Mouse (Mus musculus): ENCODE measurements around the gene Cbwd1. TPM values are rescaled to one million over a fixed set of nuclear protein-coding genes. Genes with fewer than 3 reads are reported as not detected.

Gene Cbwd1
- total and polyA plus RNA-seq, 2 experiments from 2014 or later: 12.8 to 18.1 TPM

GRCm38 (mm10) chr19:24907655-24908054 is 53.8 kb downstream of the Cbwd1 start:
- H3K27me3 ChIP-seq (ENCODE audit: control insufficient read depth, insufficient read depth, low read length): peaks cover 23% of the 10 kb centered on the region
- WGBS: 80% methylated on average over 4 of the region's 6 CpGs
- H3K9ac ChIP-seq (replicated peaks; ENCODE audit: low read depth, low read length): no peak overlapping the region
- no peak for TF ChIP-seq EP300 (IDR thresholded peaks at IDR 0.05; ENCODE audit: low read depth)
- no peak for TF ChIP-seq CTCF (IDR thresholded peaks at IDR 0.05; ENCODE audit: low read depth)
- no peak for DNase-seq (ENCODE audit: low spot score)
- no peaks in the 10 kb centered on the region for H3K36me3 ChIP-seq (replicated peaks; ENCODE audit: control insufficient read depth, insufficient read depth, low read length)
- H3K27ac ChIP-seq (ENCODE audit: low read depth): no peak overlapping the region
- no peak overlapping the region for H3K4me2 ChIP-seq (ENCODE audit: low read depth, low read length)
- H3K9me3 ChIP-seq (replicated peaks; ENCODE audit: control insufficient read depth, low read length): no peaks in the 10 kb centered on the region
- H3K4me3 ChIP-seq (ENCODE audit: low read depth, low read length): no peak overlapping the region
- ATAC-seq (ENCODE audit: insufficient read depth, low read depth): no peak
- no peaks in the 10 kb centered on the region for H3K4me1 ChIP-seq (ENCODE audit: control insufficient read depth, insufficient read depth)

GRCm38 (mm10) chr19:24902821-24903220 is 58.6 kb downstream of the Cbwd1 start:
- no peak for DNase-seq (ENCODE audit: low spot score)
- H3K9me3 ChIP-seq (replicated peaks; ENCODE audit: control insufficient read depth, low read length): no peaks in the 10 kb centered on the region
- H3K36me3 ChIP-seq (replicated peaks; ENCODE audit: control insufficient read depth, insufficient read depth, low read length): no peaks in the 10 kb centered on the region
- no peaks in the 10 kb centered on the region for H3K4me1 ChIP-seq (ENCODE audit: control insufficient read depth, insufficient read depth)
- H3K27ac ChIP-seq (ENCODE audit: low read depth): no peak overlapping the region
- H3K4me2 ChIP-seq (ENCODE audit: low read depth, low read length): no peak overlapping the region
- no peak overlapping the region for H3K9ac ChIP-seq (replicated peaks; ENCODE audit: low read depth, low read length)
- 51% methylated on average over 2 of the region's 2 CpGs for WGBS
- TF ChIP-seq EP300 (IDR thresholded peaks at IDR 0.05; ENCODE audit: low read depth) (no peak), CTCF (IDR thresholded peaks at IDR 0.05; ENCODE audit: low read depth) (no peak)
- no peak for ATAC-seq (ENCODE audit: insufficient read depth, low read depth)
- H3K4me3 ChIP-seq (ENCODE audit: low read depth, low read length): no peak overlapping the region
- H3K27me3 ChIP-seq (ENCODE audit: control insufficient read depth, insufficient read depth, low read length): peaks cover 69% of the 10 kb centered on the region

GRCm38 (mm10) chr19:24902256-24902655 is 59.2 kb downstream of the Cbwd1 start:
- H3K27ac ChIP-seq (ENCODE audit: low read depth): no peak overlapping the region
- 8% methylated on average over 2 of the region's 2 CpGs for WGBS
- no peaks in the 10 kb centered on the region for H3K36me3 ChIP-seq (replicated peaks; ENCODE audit: control insufficient read depth, insufficient read depth, low read length)
- ATAC-seq (ENCODE audit: insufficient read depth, low read depth): no peak
- H3K4me3 ChIP-seq (ENCODE audit: low read depth, low read length): no peak overlapping the region
- no peaks in the 10 kb centered on the region for H3K4me1 ChIP-seq (ENCODE audit: control insufficient read depth, insufficient read depth)
- H3K4me2 ChIP-seq (ENCODE audit: low read depth, low read length): no peak overlapping the region
- H3K9ac ChIP-seq (replicated peaks; ENCODE audit: low read depth, low read length): no peak overlapping the region
- H3K9me3 ChIP-seq (replicated peaks; ENCODE audit: control insufficient read depth, low read length): no peaks in the 10 kb centered on the region
- peaks cover 75% of the 10 kb centered on the region for H3K27me3 ChIP-seq (ENCODE audit: control insufficient read depth, insufficient read depth, low read length)
- no peak for DNase-seq (ENCODE audit: low spot score)
- TF ChIP-seq EP300 (IDR thresholded peaks at IDR 0.05; ENCODE audit: low read depth) (no peak), CTCF (IDR thresholded peaks at IDR 0.05; ENCODE audit: low read depth) (no peak)

- no peak for DNase-seq (ENCODE audit: low spot score)
- H3K36me3 ChIP-seq (replicated peaks; ENCODE audit: control insufficient read depth, insufficient read depth, low read length): no peaks in the 10 kb centered on the region
- TF ChIP-seq CTCF (IDR thresholded peaks at IDR 0.05; ENCODE audit: low read depth): no peak
- TF ChIP-seq EP300 (IDR thresholded peaks at IDR 0.05; ENCODE audit: low read depth): no peak
- no peak for ATAC-seq (ENCODE audit: insufficient read depth, low read depth)
- H3K4me2 ChIP-seq (ENCODE audit: low read depth, low read length): no peak overlapping the region
- 19% methylated on average over 3 of the region's 3 CpGs for WGBS
- H3K27ac ChIP-seq (ENCODE audit: low read depth): no peak overlapping the region
- peaks cover 79% of the 10 kb centered on the region for H3K27me3 ChIP-seq (ENCODE audit: control insufficient read depth, insufficient read depth, low read length)
- no peaks in the 10 kb centered on the region for H3K9me3 ChIP-seq (replicated peaks; ENCODE audit: control insufficient read depth, low read length)
- H3K9ac ChIP-seq (replicated peaks; ENCODE audit: low read depth, low read length): no peak overlapping the region
- no peak overlapping the region for H3K4me3 ChIP-seq (ENCODE audit: low read depth, low read length)
- no peaks in the 10 kb centered on the region for H3K4me1 ChIP-seq (ENCODE audit: control insufficient read depth, insufficient read depth)
These were observed 59.7 kb downstream of the Cbwd1 start for GRCm38 (mm10) chr19:24901666-24902065.

DNA sequence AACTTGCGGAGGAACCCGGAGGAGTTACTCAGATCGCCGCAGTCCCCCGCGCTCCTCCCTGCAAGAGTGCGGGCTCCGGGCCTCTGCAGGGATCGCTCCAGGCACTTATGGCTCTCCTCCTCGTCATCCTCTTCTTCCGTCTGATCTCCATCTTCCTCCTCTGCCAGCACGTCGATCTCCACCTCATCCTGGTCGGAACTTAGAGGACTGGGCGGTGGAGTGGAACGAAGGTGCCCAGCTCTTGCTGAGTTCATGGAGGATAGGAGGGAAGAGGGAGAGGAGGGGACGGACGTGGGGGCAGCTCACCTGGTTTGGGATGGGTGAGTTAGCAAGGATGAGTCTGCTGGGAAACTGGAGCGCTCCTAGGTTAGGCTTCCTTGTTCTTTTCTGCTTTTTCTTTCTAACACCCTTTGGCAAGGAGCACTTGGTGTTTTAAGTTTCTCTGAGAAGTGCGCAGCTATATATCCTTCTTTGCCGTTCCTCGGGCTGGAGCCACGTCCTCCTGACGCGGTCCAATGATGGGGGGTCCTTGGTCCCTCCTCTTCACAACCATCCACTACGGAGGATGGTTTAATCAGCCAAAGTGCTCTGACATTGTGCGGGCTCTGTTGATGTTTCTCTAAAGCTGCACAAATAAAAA is 60.7 kb downstream of the Cbwd1 start, which contains the start of gene Foxd4:
Gene Foxd4 (minus strand): TSS at position 617 of the 640 bp plus-strand sequence.
- Histone ChIP-seq H3K9me3 (replicated peaks; ENCODE audit: control insufficient read depth, low read length) (no peaks in the 10 kb centered on the region), H3K36me3 (replicated peaks; ENCODE audit: control insufficient read depth, insufficient read depth, low read length) (no peaks in the 10 kb centered on the region), H3K9ac (replicated peaks; ENCODE audit: low read depth, low read length) (no peak within 1 kb of the TSS), H3K4me3 (ENCODE audit: low read depth, low read length) (peak within 1 kb of the TSS; percentile 39), H3K27ac (ENCODE audit: low read depth) (no peak within 1 kb of the TSS), H3K4me2 (ENCODE audit: low read depth, low read length) (peak within 1 kb of the TSS; percentile 52), H3K4me1 (ENCODE audit: control insufficient read depth, insufficient read depth) (no peaks in the 10 kb centered on the region), H3K27me3 (ENCODE audit: control insufficient read depth, insufficient read depth, low read length) (peaks cover 84% of the 10 kb centered on the region)
- ATAC-seq (ENCODE audit: insufficient read depth, low read depth) (no peak), DNase-seq (ENCODE audit: low spot score) (no peak)
- TF ChIP-seq EP300 (IDR thresholded peaks at IDR 0.05; ENCODE audit: low read depth) (no peak), CTCF (IDR thresholded peaks at IDR 0.05; ENCODE audit: low read depth) (no peak)
- 1% methylated on average over 27 of the region's 27 CpGs for WGBS
